Comparison of ENCODE assay signal across 8 mouse cellular contexts in the genomic region with DNA sequence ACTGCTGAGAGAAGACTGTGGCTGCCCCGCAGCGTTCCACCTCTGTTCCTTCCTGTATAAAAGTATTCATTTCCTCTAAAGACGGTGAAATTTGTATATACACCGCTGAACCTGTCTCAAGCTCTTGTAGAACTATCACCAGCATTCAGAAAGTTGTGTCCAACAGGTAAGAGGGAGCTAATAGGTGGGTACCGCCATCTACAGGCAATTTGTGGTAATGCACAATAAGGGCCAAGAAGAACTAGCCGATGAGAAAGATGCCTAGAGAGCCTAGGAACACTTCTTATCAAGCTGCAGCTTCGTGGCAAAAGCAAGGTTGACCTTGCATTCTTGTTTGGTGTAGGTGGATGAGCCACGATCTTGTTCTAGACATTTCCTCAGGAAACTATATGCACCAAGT.
DNase-seq lines count a peak whose midpoint lies in the region; ATAC-seq and TF ChIP-seq lines count a peak whose summit lies in the region.

No protein-coding gene starts in this region.

- no peaks in the 10 kb centered on the region for H3K9me3 ChIP-seq in forebrain, embryonic 11.5 days (ENCODE audit: control insufficient read depth, low read length)
- H3K9me3 ChIP-seq in forebrain, embryonic 15.5 days, result no peaks in the 10 kb centered on the region
- no peaks in the 10 kb centered on the region for H3K9me3 ChIP-seq in liver, postnatal 0 days (ENCODE audit: low read length)

- peak; percentile 94 for TF ChIP-seq CTCF in liver, postnatal 0 days (IDR thresholded peaks at IDR 0.05; ENCODE audit: low read depth)

- no peak overlapping the region for H3K27ac ChIP-seq in forebrain, embryonic 11.5 days (ENCODE audit: low read depth, low read length)
- no peak overlapping the region for H3K27ac ChIP-seq in forebrain, embryonic 15.5 days (replicated peaks)
- H3K27ac ChIP-seq in liver, postnatal 0 days (ENCODE audit: low read depth), result no peak overlapping the region

- peak; percentile 79 for DNase-seq in forebrain, embryonic 11.5 days (ENCODE audit: low spot score)
- peak; percentile 39 for DNase-seq in MEL-GATA-1-ER (ENCODE audit: extremely low read depth, low read depth)
- peak; percentile 74 to 80 for DNase-seq in cerebellum, postnatal 14 days
- DNase-seq in heart, adult 18-20 months, result peak; percentile 43 to 82
- DNase-seq in kidney, postnatal 10 days, result peak; percentile 74
- DNase-seq in liver, postnatal 0 days, result peak; percentile 69
- peak; percentile 37 for DNase-seq in right cerebral cortex, adult 18-20 months

- no peak overlapping the region for H3K9ac ChIP-seq in forebrain, embryonic 11.5 days (ENCODE audit: low read length)
- no peak overlapping the region for H3K9ac ChIP-seq in forebrain, embryonic 15.5 days (replicated peaks)
- H3K9ac ChIP-seq in liver, postnatal 0 days (replicated peaks), result no peak overlapping the region

- H3K4me3 ChIP-seq in forebrain, embryonic 11.5 days (ENCODE audit: low read depth, low read length), result no peak overlapping the region
- H3K4me3 ChIP-seq in forebrain, embryonic 15.5 days, result no peak overlapping the region
- H3K4me3 ChIP-seq in liver, postnatal 0 days (ENCODE audit: low read depth, low read length), result no peak overlapping the region

- no peaks in the 10 kb centered on the region for H3K4me1 ChIP-seq in forebrain, embryonic 11.5 days (replicated peaks; ENCODE audit: control insufficient read depth, insufficient read depth, low read length)
- no peaks in the 10 kb centered on the region for H3K4me1 ChIP-seq in forebrain, embryonic 15.5 days
- H3K4me1 ChIP-seq in liver, postnatal 0 days (ENCODE audit: insufficient read depth), result no peaks in the 10 kb centered on the region

- WGBS in forebrain, embryonic 11.5 days, result 11% methylated on average over 8 of the region's 8 CpGs
- WGBS in forebrain, embryonic 15.5 days, result 8% methylated on average over 8 of the region's 8 CpGs
- WGBS in liver, postnatal 0 days (ENCODE audit: insufficient replicate concordance), result 5% methylated on average over 8 of the region's 8 CpGs

- H3K4me2 ChIP-seq in forebrain, embryonic 11.5 days (ENCODE audit: low read depth, low read length, severe bottlenecking), result no peak overlapping the region
- no peak overlapping the region for H3K4me2 ChIP-seq in forebrain, embryonic 15.5 days (replicated peaks)
- H3K4me2 ChIP-seq in liver, postnatal 0 days (ENCODE audit: low read depth, low read length), result no peak overlapping the region

- no peak for TF ChIP-seq EP300 in liver, postnatal 0 days (IDR thresholded peaks at IDR 0.05; ENCODE audit: low read depth)

- ATAC-seq in forebrain, embryonic 11.5 days (replicated peaks; ENCODE audit: low FRiP score), result peak; percentile 58
- no peak for ATAC-seq in forebrain, embryonic 15.5 days (replicated peaks)
- ATAC-seq in liver, postnatal 0 days, result no peak

- no peaks in the 10 kb centered on the region for H3K36me3 ChIP-seq in forebrain, embryonic 11.5 days (ENCODE audit: control insufficient read depth, insufficient read depth, low read length)
- no peaks in the 10 kb centered on the region for H3K36me3 ChIP-seq in forebrain, embryonic 15.5 days
- H3K36me3 ChIP-seq in liver, postnatal 0 days (replicated peaks; ENCODE audit: insufficient read depth, low read length), result no peaks in the 10 kb centered on the region

- no peaks in the 10 kb centered on the region for H3K27me3 ChIP-seq in forebrain, embryonic 11.5 days (ENCODE audit: control insufficient read depth, insufficient read depth, low read length)
- H3K27me3 ChIP-seq in forebrain, embryonic 15.5 days, result no peaks in the 10 kb centered on the region
- H3K27me3 ChIP-seq in liver, postnatal 0 days (ENCODE audit: insufficient read depth, low read length), result no peaks in the 10 kb centered on the region
